Mouse (Mus musculus) heart, adult 2 months (tissue): ENCODE measurements around the gene Trpm8.

Source experiments
- CTCF ChIP-seq: fragments of 200-600 bp; IDR thresholded peaks from 2 replicates; pipeline ENCODE4 v1.8.1; 2022; ENCODE audit warnings: antibody characterized with exemption, mild to moderate bottlenecking, moderate library complexity
- POLR2A ChIP-seq: fragments of 200-500 bp; IDR thresholded peaks from 2 replicates; pipeline ENCODE4 v1.6.1; 2011; ENCODE audit warnings: mild to moderate bottlenecking, low read depth, low read length, control low read depth; ENCODE audit not compliant: insufficient read depth

- TF ChIP-seq CTCF (no peak), POLR2A (no peak)
Measured at GRCm38 (mm10) chr1:88246386-88246785, 31.1 kb upstream of the Trpm8 start.
